Mouse (Mus musculus) hindbrain, embryonic 14.5 days (tissue): ENCODE data around the gene Syn3. TPM values are rescaled to one million over a fixed set of nuclear protein-coding genes. Genes with fewer than 3 reads are reported as not detected.

Experiments used
- ATAC-seq: fragments of 200-750 bp; cut with Nextera tagmentation; 2 replicates; pipeline ENCODE4 v1.8.0; 2017; ENCODE audit warnings: moderate number of reproducible peaks, mild to moderate bottlenecking, moderate TSS enrichment, moderate library complexity; ENCODE audit not compliant: low FRiP score
- DNase-seq: peaks from one replicate; pipeline ENCODE4 v3.0.0-alpha.2; 2015; ENCODE audit warnings: low spot score
- H3K27ac ChIP-seq: fragments of 300-500 bp; sonication (generic); 2 replicates; pipeline ENCODE4 v1.5.1; 2014; ENCODE audit warnings: mild to moderate bottlenecking, moderate library complexity
- H3K27me3 ChIP-seq: fragments of 300-500 bp; sonication (generic); 2 replicates; pipeline ENCODE4 v1.6.1; 2014; ENCODE audit warnings: mild to moderate bottlenecking, low read length, mixed read lengths; ENCODE audit not compliant: control insufficient read depth, insufficient read depth
- H3K36me3 ChIP-seq: fragments of 300-500 bp; sonication (generic); replicated peaks from 2 replicates; pipeline ENCODE4 v1.6.1; 2014; ENCODE audit not compliant: control insufficient read depth, insufficient read depth
- H3K4me1 ChIP-seq: fragments of 300-500 bp; sonication (generic); replicated peaks from 2 replicates; pipeline ENCODE4 v1.6.1; 2014; ENCODE audit warnings: antibody characterized with exemption, low read length, mixed read lengths; ENCODE audit not compliant: control insufficient read depth, insufficient read depth
- H3K4me2 ChIP-seq: fragments of 300-500 bp; sonication (generic); replicated peaks from 2 replicates; pipeline ENCODE4 v1.6.1; 2014; ENCODE audit warnings: mild to moderate bottlenecking, moderate library complexity
- H3K4me3 ChIP-seq: fragments of 300-500 bp; sonication (generic); replicated peaks from 2 replicates; pipeline ENCODE4 v1.5.1; 2014; ENCODE audit warnings: mild to moderate bottlenecking, low read length
- H3K9ac ChIP-seq: fragments of 300-500 bp; sonication (generic); 2 replicates; pipeline ENCODE4 v1.6.1; 2014
- H3K9me3 ChIP-seq: fragments of 300-500 bp; sonication (generic); 2 replicates; pipeline ENCODE4 v1.6.1; 2016; ENCODE audit warnings: low read length; ENCODE audit not compliant: control insufficient read depth
- WGBS: fragments of 180-500 bp; shearing (Covaris S2); extraction: QIAGEN DNeasy Blood & Tissue Kit; methylation state at CpG from one replicate; pipeline ENCODE4 v1.1.7; 2014; 5-methylcytosine and 5-hydroxymethylcytosine counted together
- polyA plus RNA-seq: library from polyadenylated mRNA; unstranded; fragments of >200 nt; fragmentation: Nextera tagmentation; extraction: Ambion mirVana; gene quantifications from 2 replicates; pipeline ENCODE4 v1.2.1, GENCODE M21; 2014

Gene Syn3
- polyA plus RNA-seq, 1 experiment from 2014 or later = 33.6 TPM

- Histone ChIP-seq H3K4me3 (no peak overlapping the region), H3K36me3 (no peaks in the 10 kb centered on the region), H3K4me1 (no peaks in the 10 kb centered on the region), H3K9me3 (no peaks in the 10 kb centered on the region), H3K9ac (no peak overlapping the region), H3K27me3 (no peaks in the 10 kb centered on the region), H3K27ac (no peak overlapping the region), H3K4me2 (no peak overlapping the region)
- DNase-seq (no peak), ATAC-seq (no peak)
- whole genome bisulfite sequencing = 87% methylated on average over 6 of the region's 6 CpGs
Observed at GRCm38 (mm10) chr10:86243525-86243924, 255.2 kb downstream of the Syn3 start.

- H3K4me1 ChIP-seq = no peaks in the 10 kb centered on the region
- H3K27ac ChIP-seq = no peak overlapping the region
- no peaks in the 10 kb centered on the region for H3K36me3 ChIP-seq
- no peak overlapping the region for H3K4me3 ChIP-seq
- no peak for DNase-seq
- WGBS = 91% methylated on average over 3 of the region's 3 CpGs
- no peak for ATAC-seq
- no peak overlapping the region for H3K9ac ChIP-seq
- H3K4me2 ChIP-seq = no peak overlapping the region
- no peaks in the 10 kb centered on the region for H3K27me3 ChIP-seq
- H3K9me3 ChIP-seq = no peaks in the 10 kb centered on the region
Observed at GRCm38 (mm10) chr10:86242721-86243120, 256.0 kb downstream of the Syn3 start.

DNA sequence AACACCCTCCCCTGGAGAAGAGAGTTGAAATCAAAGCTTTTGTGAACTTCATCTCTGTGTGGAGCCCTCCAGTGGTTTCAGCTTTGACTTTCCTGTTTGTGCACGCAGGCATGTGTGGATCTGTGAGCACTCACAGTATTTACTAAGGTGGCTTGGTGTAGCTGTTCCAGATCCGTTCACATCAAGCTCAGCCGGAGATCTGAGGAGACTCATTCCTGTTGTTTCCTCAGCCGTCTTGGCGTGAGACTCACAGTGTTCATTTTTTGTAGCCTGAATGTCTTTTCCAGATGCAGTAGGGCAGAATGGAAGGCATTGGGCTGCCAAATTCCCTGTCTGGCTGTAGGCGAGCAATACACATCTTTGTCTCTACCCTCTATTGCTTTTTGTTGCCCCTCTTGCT lies 268.7 kb downstream of the Syn3 start:
- H3K4me1 ChIP-seq = no peaks in the 10 kb centered on the region
- no peak for ATAC-seq
- H3K27ac ChIP-seq = no peak overlapping the region

DNA sequence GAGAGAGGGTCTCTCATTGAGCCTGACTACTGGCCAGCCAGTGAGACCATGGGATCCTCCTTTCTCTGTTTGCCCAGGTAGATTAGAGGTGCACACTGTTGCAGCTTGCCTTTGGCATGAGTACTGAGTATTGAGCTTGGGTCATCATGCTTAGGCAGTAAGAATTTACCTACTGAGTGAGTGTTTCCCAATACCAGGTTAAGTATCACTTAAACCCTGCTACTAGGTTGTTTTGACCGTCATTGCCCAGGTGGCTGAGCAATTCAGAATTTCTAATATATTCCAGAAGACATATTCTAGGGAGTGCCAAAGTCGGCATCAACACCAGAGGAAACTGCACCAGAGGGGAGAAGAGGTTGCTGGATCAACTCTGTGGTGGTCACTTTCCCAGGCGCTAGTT lies 273.2 kb downstream of the Syn3 start:
- ATAC-seq (no peak), DNase-seq (no peak)
- Histone ChIP-seq H3K27me3 (no peaks in the 10 kb centered on the region), H3K9me3 (no peaks in the 10 kb centered on the region), H3K36me3 (no peaks in the 10 kb centered on the region), H3K4me3 (no peak overlapping the region), H3K4me1 (no peaks in the 10 kb centered on the region), H3K27ac (no peak overlapping the region), H3K4me2 (no peak overlapping the region), H3K9ac (no peak overlapping the region)
- 88% methylated on average over 3 of the region's 3 CpGs for WGBS

More for the DNA sequence above, 268.7 kb downstream of the Syn3 start:
- Histone ChIP-seq H3K9ac (no peak overlapping the region), H3K4me2 (no peak overlapping the region), H3K27me3 (no peaks in the 10 kb centered on the region), H3K36me3 (no peaks in the 10 kb centered on the region), H3K4me3 (no peak overlapping the region), H3K9me3 (no peaks in the 10 kb centered on the region)
- no peak for DNase-seq
- WGBS = 82% methylated on average over 6 of the region's 6 CpGs

DNA sequence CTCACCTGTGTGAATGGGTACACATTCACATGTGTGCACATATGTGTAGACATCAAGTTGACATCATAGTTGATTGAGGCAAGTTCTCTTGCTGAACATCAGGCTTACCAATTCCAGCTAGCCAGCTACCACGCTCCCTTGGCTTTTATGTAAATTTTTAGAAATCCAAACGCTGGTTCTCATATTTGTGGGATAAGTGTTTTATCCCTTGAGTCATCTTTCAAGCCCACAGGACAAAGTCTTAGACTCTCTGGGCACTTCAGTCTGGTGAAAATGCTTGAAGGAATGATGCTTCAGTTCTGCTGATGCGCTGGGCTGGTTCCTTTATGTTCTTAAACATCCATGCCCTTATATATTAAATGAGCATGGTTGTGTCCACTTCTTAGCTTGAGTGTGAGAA lies 279.7 kb downstream of the Syn3 start:
- no peaks in the 10 kb centered on the region for H3K9me3 ChIP-seq
- H3K9ac ChIP-seq = no peak overlapping the region
- ATAC-seq = no peak
- 96% methylated on average over 3 of the region's 3 CpGs for WGBS
- no peak overlapping the region for H3K27ac ChIP-seq
- H3K27me3 ChIP-seq = no peaks in the 10 kb centered on the region
- H3K36me3 ChIP-seq = no peaks in the 10 kb centered on the region
- no peak for DNase-seq
- H3K4me3 ChIP-seq = no peak overlapping the region
- no peaks in the 10 kb centered on the region for H3K4me1 ChIP-seq
- H3K4me2 ChIP-seq = no peak overlapping the region

GRCm38 (mm10) chr10:86216836-86217235 lies 281.9 kb downstream of the Syn3 start:
- Histone ChIP-seq H3K4me2 (no peak overlapping the region), H3K4me1 (no peaks in the 10 kb centered on the region), H3K36me3 (no peaks in the 10 kb centered on the region), H3K9me3 (no peaks in the 10 kb centered on the region), H3K27ac (no peak overlapping the region), H3K27me3 (no peaks in the 10 kb centered on the region), H3K9ac (no peak overlapping the region), H3K4me3 (no peak overlapping the region)
- ATAC-seq (no peak), DNase-seq (no peak)
- 96% methylated on average over 2 of the region's 2 CpGs for WGBS

DNA sequence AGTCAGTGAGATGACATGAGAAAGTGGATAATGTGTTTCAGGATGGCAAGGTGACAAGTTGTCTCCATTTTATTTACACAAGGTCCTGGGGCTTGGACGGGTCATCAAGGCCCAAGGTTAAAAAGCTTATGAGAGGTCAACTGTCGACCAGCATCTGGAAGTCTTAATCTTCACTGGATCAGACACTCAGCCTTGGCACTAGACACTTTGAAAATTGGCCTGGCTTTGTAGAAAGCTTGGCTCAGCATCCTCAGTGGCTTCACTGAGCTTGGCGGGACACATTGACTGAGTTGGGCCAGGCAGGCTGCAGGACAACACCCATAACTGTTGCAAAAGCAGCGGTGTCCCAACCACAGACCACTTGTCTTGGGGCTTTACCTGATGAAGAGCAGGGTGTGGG lies 286.6 kb downstream of the Syn3 start:
- Histone ChIP-seq H3K36me3 (no peaks in the 10 kb centered on the region), H3K27me3 (no peaks in the 10 kb centered on the region), H3K4me2 (no peak overlapping the region), H3K4me3 (no peak overlapping the region), H3K4me1 (no peaks in the 10 kb centered on the region), H3K9me3 (no peaks in the 10 kb centered on the region), H3K9ac (no peak overlapping the region), H3K27ac (no peak overlapping the region)
- ATAC-seq = no peak
- DNase-seq = no peak
- WGBS = 91% methylated on average over 4 of the region's 4 CpGs

DNA sequence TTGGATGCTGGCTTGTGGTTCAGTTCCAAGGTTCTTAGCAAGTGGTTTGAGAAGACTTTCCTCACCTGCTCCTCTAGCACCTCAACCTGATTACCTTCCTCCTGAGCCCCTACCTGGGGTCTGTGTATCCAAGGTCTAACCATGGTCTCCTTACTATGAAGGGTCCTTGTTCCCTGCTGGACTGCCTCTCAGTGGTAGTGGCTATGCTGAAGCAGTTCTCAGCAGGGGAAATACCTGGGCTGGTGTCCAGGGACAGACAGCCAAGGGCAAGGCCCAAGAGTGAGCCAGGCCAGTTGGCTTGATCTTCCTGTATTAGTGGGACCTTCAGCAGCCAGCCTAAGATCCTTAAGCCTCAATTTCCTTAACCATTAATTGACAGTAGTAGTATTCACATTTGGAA lies 294.8 kb downstream of the Syn3 start:
- H3K27me3 ChIP-seq = no peaks in the 10 kb centered on the region
- DNase-seq (no peak), ATAC-seq (no peak)
- H3K9me3 ChIP-seq = no peaks in the 10 kb centered on the region
- no peak overlapping the region for H3K9ac ChIP-seq
- H3K27ac ChIP-seq = no peak overlapping the region
- no peak overlapping the region for H3K4me3 ChIP-seq
- H3K4me1 ChIP-seq = no peaks in the 10 kb centered on the region
- H3K4me2 ChIP-seq = no peak overlapping the region
- no peaks in the 10 kb centered on the region for H3K36me3 ChIP-seq

DNA sequence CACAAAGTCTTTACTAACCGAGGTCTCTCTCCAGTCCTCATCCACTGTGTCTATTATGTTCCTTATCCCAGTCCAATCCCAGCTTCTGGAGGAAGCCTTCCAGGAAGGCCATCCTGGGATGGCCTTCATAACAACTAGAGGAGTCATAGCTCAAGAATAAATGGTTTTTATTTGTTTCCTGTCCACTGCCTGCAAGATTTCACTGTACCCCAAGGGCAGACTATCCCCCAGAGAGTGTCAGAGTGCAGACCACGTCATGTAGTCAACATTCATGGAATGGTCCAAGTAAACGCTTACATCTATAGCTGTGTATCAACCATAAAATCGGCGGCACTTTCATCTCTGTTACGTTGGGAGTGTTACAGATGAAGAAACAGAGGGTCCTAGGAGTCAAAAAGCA lies 295.5 kb downstream of the Syn3 start:
- Histone ChIP-seq H3K27me3 (no peaks in the 10 kb centered on the region), H3K36me3 (no peaks in the 10 kb centered on the region), H3K4me1 (no peaks in the 10 kb centered on the region), H3K9me3 (no peaks in the 10 kb centered on the region), H3K27ac (no peak overlapping the region), H3K9ac (no peak overlapping the region), H3K4me3 (no peak overlapping the region), H3K4me2 (no peak overlapping the region)
- WGBS = 93% methylated on average over 6 of the region's 6 CpGs
- ATAC-seq (no peak), DNase-seq (no peak)

GRCm38 (mm10) chr10:86201826-86202225 lies 296.9 kb downstream of the Syn3 start:
- Histone ChIP-seq H3K4me3 (no peak overlapping the region), H3K9ac (no peak overlapping the region), H3K4me1 (no peaks in the 10 kb centered on the region), H3K27ac (no peak overlapping the region), H3K27me3 (no peaks in the 10 kb centered on the region), H3K9me3 (no peaks in the 10 kb centered on the region), H3K4me2 (no peak overlapping the region), H3K36me3 (no peaks in the 10 kb centered on the region)
- DNase-seq (no peak), ATAC-seq (no peak)
- 86% methylated on average over 7 of the region's 7 CpGs for WGBS
